Mouse (Mus musculus): ENCODE measurements around the gene Ccl24. TPM values are rescaled to one million over a fixed set of nuclear protein-coding genes. Genes with fewer than 3 reads are reported as not detected.

Ccl24 gene
- polyA plus RNA-seq, 1 experiment from 2014 or later = 0.48 TPM

DNA sequence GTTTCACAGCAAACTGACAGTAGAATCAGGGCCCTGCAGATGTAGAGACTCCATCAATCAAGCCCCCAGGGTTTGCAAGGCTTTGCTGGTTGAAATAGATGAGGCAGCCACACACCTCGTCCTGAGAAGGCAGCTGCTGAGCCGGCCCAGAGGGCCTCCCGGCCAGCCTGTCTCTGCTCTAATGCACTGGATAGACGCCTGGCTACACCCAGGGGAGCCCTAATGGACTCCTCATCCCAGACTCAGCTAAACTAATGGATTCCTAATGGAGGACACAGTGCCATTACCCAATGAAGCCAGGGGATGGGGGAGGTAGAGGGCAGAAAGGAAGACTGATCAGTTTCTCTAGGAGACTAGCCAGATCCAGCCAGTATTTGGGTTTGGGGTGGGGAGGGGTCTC lies 15.8 kb downstream of the Ccl24 start:
- Histone ChIP-seq H3K9ac (ENCODE audit: low read length) (no peak overlapping the region), H3K4me3 (ENCODE audit: low read depth, low read length) (no peak overlapping the region), H3K4me2 (ENCODE audit: low read depth) (no peak overlapping the region), H3K36me3 (ENCODE audit: control insufficient read depth, insufficient read depth, low read length) (no peaks in the 10 kb centered on the region), H3K27me3 (ENCODE audit: control insufficient read depth, insufficient read depth, low read length) (no peaks in the 10 kb centered on the region), H3K4me1 (ENCODE audit: control insufficient read depth, insufficient read depth, low read length) (no peaks in the 10 kb centered on the region; the same call in 1 of the 2 replicates), H3K9me3 (ENCODE audit: control insufficient read depth, low read length) (no peaks in the 10 kb centered on the region), H3K27ac (ENCODE audit: low read depth, low read length) (peak overlapping the region; percentile 80)
- WGBS = 31% methylated on average over 4 of the region's 4 CpGs
- DNase-seq (ENCODE audit: low spot score) (peak; percentile 72), ATAC-seq (ENCODE audit: insufficient read depth, low FRiP score, low TSS enrichment) (peak; percentile 41; the same call in 1 of the 2 replicates)

DNA sequence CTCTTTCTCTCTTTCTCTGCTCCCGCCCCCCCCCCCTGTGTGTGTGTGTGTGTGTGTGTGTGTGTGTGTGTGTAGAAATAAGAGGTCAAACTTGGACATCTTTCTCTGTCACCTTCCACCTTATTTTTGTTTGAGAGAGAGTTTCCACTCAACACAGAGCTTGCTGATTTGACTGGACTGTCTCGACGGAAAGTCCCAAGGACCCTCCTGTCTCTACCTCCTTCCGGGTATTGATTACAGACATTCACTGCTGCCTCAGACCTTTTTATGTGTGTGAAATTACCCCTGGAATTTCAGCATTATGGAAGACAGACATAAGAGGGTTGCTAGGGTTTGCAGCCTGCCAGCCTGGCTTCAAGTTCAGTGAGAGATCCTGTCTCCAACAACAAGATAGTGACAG lies 16.6 kb downstream of the Ccl24 start:
- WGBS = 73% methylated on average over 3 of the region's 4 CpGs
- Histone ChIP-seq H3K9ac (ENCODE audit: low read length) (no peak overlapping the region), H3K36me3 (ENCODE audit: control insufficient read depth, insufficient read depth, low read length) (no peaks in the 10 kb centered on the region), H3K4me1 (ENCODE audit: control insufficient read depth, insufficient read depth, low read length) (no peaks in the 10 kb centered on the region; the same call in 1 of the 2 replicates), H3K27me3 (ENCODE audit: control insufficient read depth, insufficient read depth, low read length) (no peaks in the 10 kb centered on the region), H3K4me3 (ENCODE audit: low read depth, low read length) (no peak overlapping the region), H3K9me3 (ENCODE audit: control insufficient read depth, low read length) (no peaks in the 10 kb centered on the region), H3K4me2 (ENCODE audit: low read depth) (no peak overlapping the region), H3K27ac (ENCODE audit: low read depth, low read length) (peak overlapping the region; percentile 78)
- ATAC-seq (ENCODE audit: insufficient read depth, low FRiP score, low TSS enrichment) = no peak
- DNase-seq (ENCODE audit: low spot score) = no peak

DNA sequence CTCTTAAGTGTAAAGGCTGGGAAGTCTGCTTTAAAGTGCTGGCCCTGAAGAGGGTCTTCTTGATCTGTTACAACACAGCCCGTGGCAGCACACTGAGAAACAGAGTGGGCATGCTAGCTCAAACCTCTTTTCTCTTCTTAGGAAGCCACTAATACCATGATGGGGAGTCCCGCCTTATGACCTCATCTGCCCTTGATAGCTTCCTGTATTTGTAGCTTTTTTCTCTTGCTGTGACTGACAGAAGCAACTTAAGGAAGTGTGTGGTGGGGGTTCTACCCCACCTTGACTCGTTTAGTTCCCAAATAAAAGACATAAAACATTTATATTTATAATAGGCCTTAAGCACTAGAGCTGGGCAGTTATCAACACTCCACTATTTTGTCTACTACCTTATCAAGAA lies 21.3 kb downstream of the Ccl24 start:
- H3K27me3 ChIP-seq (ENCODE audit: control insufficient read depth, insufficient read depth, low read length) = no peaks in the 10 kb centered on the region
- no peak overlapping the region for H3K27ac ChIP-seq (ENCODE audit: low read depth, low read length)
- DNase-seq (ENCODE audit: low spot score) = no peak
- H3K9me3 ChIP-seq (ENCODE audit: control insufficient read depth, low read length) = no peaks in the 10 kb centered on the region
- H3K4me3 ChIP-seq (ENCODE audit: low read depth, low read length) = no peak overlapping the region
- no peak overlapping the region for H3K9ac ChIP-seq (ENCODE audit: low read length)
- H3K4me1 ChIP-seq (ENCODE audit: control insufficient read depth, insufficient read depth, low read length) = no peaks in the 10 kb centered on the region; the same call in 1 of the 2 replicates
- ATAC-seq (ENCODE audit: insufficient read depth, low FRiP score, low TSS enrichment) = no peak
- H3K36me3 ChIP-seq (ENCODE audit: control insufficient read depth, insufficient read depth, low read length) = no peaks in the 10 kb centered on the region
- no peak overlapping the region for H3K4me2 ChIP-seq (ENCODE audit: low read depth)
- WGBS = 71% methylated on average over 3 of the region's 3 CpGs

DNA sequence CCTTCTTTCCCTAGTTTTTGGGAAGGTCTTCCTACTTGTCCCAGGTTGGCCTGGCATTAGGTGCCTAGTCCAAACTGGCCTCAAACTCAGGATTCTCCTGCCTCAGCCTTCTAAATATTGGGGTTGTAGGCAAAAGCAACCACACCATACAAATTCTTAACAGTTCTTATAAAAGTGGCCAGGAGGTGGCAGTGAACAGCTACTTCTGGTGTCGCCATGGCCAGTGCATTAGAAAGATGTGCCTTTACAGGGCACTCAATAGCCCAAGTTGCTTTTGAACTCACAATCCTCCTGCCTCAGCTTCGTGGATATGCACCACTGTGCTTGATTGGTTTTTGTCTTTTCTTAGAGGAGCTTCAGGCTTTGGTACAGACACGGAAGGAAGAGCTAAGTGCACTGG lies 21.9 kb downstream of the Ccl24 start:
- Histone ChIP-seq H3K9me3 (ENCODE audit: control insufficient read depth, low read length) (no peaks in the 10 kb centered on the region), H3K27ac (ENCODE audit: low read depth, low read length) (no peak overlapping the region), H3K27me3 (ENCODE audit: control insufficient read depth, insufficient read depth, low read length) (no peaks in the 10 kb centered on the region), H3K36me3 (ENCODE audit: control insufficient read depth, insufficient read depth, low read length) (no peaks in the 10 kb centered on the region), H3K9ac (ENCODE audit: low read length) (no peak overlapping the region), H3K4me1 (ENCODE audit: control insufficient read depth, insufficient read depth, low read length) (no peaks in the 10 kb centered on the region), H3K4me3 (ENCODE audit: low read depth, low read length) (no peak overlapping the region), H3K4me2 (ENCODE audit: low read depth) (no peak overlapping the region)
- DNase-seq (ENCODE audit: low spot score) (peak; percentile 24), ATAC-seq (ENCODE audit: insufficient read depth, low FRiP score, low TSS enrichment) (no peak)
- 33% methylated on average over 3 of the region's 3 CpGs for WGBS

DNA sequence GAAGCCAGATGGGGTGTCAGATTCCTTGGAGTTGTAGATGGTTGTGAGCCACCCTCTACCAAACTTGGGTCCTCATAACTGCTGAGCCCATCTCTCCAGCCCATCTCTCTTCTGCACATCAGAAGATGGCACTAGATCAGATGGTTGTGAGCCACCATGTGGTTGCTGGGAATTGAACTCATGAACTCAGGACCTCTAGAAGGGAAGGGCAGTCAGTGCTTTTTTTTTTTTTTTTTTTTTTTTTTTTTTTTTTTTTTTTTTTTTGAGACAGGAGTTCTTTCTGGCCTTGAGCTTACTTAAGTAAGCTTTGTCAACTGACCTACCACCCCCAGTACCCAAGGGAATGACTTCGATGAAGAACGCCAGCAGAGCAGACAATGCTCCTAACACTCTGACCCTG lies 24.9 kb downstream of the Ccl24 start:
- no peaks in the 10 kb centered on the region for H3K4me1 ChIP-seq (ENCODE audit: control insufficient read depth, insufficient read depth, low read length)
- H3K36me3 ChIP-seq (ENCODE audit: control insufficient read depth, insufficient read depth, low read length) = no peaks in the 10 kb centered on the region
- H3K4me3 ChIP-seq (ENCODE audit: low read depth, low read length) = no peak overlapping the region
- H3K9me3 ChIP-seq (ENCODE audit: control insufficient read depth, low read length) = no peaks in the 10 kb centered on the region
- no peak overlapping the region for H3K27ac ChIP-seq (ENCODE audit: low read depth, low read length)
- WGBS = 63% methylated on average over 2 of the region's 2 CpGs
- ATAC-seq (ENCODE audit: insufficient read depth, low FRiP score, low TSS enrichment) = no peak
- DNase-seq (ENCODE audit: low spot score) = no peak
- no peak overlapping the region for H3K4me2 ChIP-seq (ENCODE audit: low read depth)
- H3K27me3 ChIP-seq (ENCODE audit: control insufficient read depth, insufficient read depth, low read length) = 0 out of 2 replicates have a peak, but pooled peaks cover 4% of the 10 kb centered on the region
- H3K9ac ChIP-seq (ENCODE audit: low read length) = no peak overlapping the region

DNA sequence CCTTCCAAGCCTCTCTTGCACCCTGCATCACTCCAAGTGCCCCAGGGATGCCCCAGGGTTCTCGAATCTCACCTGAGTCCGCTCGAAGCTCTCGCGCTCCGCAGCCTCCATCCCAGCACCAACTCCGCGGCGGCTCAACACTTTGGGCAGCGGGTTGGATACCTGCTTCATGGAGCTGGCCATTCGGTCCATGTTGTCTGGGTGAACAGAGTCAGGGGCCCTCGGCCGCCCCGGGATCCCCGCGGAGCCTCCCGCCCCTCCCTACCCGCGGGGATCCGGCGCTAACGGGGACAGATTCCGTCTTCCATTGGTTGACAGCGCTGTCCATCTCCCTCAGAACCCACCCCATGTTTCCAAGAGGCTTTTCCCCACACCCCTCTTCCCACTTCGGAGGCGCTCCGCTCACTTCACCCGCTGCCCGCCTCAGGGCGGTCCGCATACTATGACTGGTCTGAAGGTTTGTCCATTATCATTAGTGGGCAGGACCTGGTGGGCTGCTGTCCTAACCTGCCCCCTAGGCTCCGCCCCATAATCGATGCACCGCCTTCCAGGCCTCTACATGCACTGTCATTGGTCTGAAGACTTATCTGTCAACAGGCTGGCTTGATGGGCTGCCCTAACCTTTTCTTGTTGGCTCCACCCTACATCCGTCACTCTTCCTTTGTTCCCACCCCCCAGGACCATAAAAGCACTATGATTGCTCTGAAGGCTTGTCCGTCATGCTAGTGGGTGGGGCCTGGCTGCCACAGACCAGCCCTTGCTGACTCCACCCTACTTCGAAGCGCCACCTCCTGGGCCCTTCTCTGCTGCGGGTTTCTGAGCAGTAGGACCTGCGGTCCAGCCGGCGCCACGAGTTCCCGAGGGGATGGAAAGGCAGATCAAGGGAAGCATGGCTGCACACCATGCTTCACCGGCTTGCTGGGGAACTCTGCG lies 27.7 kb downstream of the Ccl24 start, which contains the start of gene Hip1:
TSS of gene Hip1 (minus strand) at position 256 of the 933 bp plus-strand sequence.
- ATAC-seq (ENCODE audit: insufficient read depth, low FRiP score, low TSS enrichment) = peak; percentile 98

DNA sequence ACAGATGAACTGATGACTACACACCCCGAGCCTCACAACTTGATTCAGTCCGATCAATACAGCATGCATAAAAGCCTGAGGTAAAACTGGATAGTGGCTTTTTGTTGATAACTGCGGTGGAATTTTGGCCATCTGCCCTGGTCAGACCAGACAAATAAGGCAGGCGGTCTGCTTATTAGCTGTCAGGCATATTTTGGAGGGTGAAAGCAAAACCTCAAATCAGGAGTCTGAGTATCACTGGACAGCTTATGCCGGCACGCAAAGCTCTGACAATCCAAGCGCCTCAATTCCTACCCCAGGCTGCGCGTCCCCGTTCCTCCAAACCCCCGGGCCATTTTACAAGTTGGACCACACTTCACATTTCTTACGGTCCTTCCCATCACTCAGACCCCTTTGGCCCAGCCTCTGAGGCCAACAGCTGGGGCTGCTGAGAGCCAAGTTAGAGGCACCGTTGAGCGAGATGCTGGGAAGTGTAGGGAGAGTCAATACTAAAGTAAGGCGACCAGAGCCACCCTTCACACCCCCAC lies 28.8 kb downstream of the Ccl24 start:
- Histone ChIP-seq H3K4me3 (ENCODE audit: low read depth, low read length) (peak overlapping the region; percentile 55), H3K27me3 (ENCODE audit: control insufficient read depth, insufficient read depth, low read length) (0 out of 2 replicates have a peak, but pooled peaks cover 4% of the 10 kb centered on the region), H3K36me3 (ENCODE audit: control insufficient read depth, insufficient read depth, low read length) (no peaks in the 10 kb centered on the region), H3K4me1 (ENCODE audit: control insufficient read depth, insufficient read depth, low read length) (no peaks in the 10 kb centered on the region), H3K27ac (ENCODE audit: low read depth, low read length) (no peak overlapping the region), H3K4me2 (ENCODE audit: low read depth) (peak overlapping the region; percentile 79), H3K9me3 (ENCODE audit: control insufficient read depth, low read length) (no peaks in the 10 kb centered on the region), H3K9ac (ENCODE audit: low read length) (peak overlapping the region; percentile 54)
- no peak for ATAC-seq (ENCODE audit: insufficient read depth, low FRiP score, low TSS enrichment)
- DNase-seq (ENCODE audit: low spot score) = no peak
- 9% methylated on average over 15 of the region's 15 CpGs for WGBS

More for the DNA sequence above, 27.7 kb downstream of the Ccl24 start, which contains the start of gene Hip1:
- no peaks in the 10 kb centered on the region for H3K4me1 ChIP-seq (ENCODE audit: control insufficient read depth, insufficient read depth, low read length)
- H3K9me3 ChIP-seq (ENCODE audit: control insufficient read depth, low read length) = no peaks in the 10 kb centered on the region
- under 1% methylated on average over 46 of the region's 46 CpGs for WGBS
- H3K9ac ChIP-seq (ENCODE audit: low read length) = peak within 1 kb of the TSS; percentile 66
- no peak within 1 kb of the TSS for H3K27ac ChIP-seq (ENCODE audit: low read depth, low read length)
- peak within 1 kb of the TSS; percentile 55 for H3K4me3 ChIP-seq (ENCODE audit: low read depth, low read length)
- DNase-seq (ENCODE audit: low spot score) = peak; percentile 95
- H3K4me2 ChIP-seq (ENCODE audit: low read depth) = peak within 1 kb of the TSS; percentile 79
- H3K36me3 ChIP-seq (ENCODE audit: control insufficient read depth, insufficient read depth, low read length) = no peaks in the 10 kb centered on the region
- 0 out of 2 replicates have a peak, but pooled peaks cover 4% of the 10 kb centered on the region for H3K27me3 ChIP-seq (ENCODE audit: control insufficient read depth, insufficient read depth, low read length)

DNA sequence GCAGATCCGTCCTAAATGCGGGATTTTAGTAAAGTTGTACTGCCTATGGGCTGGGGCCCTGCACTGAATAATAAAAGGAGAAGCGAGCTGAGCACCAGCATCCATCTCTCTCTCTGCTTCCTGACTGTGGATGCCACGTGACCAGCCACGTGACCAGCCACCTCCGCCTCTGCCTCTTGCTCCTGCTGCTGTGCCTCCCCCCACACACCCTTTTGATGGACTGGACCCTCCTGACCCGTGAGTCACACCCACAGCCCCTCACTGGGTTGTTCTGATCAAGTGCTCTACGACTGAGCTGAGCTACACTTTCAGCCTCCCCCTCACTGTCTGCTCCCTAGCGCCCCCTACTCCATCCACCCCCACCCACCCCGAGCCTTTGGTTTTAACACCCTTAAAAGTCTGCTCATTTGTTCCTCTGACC lies 35.0 kb downstream of the Ccl24 start:
- H3K9ac ChIP-seq (ENCODE audit: low read length) = no peak overlapping the region
- WGBS = 81% methylated on average over 10 of the region's 10 CpGs
- H3K36me3 ChIP-seq (ENCODE audit: control insufficient read depth, insufficient read depth, low read length) = no peaks in the 10 kb centered on the region
- no peaks in the 10 kb centered on the region for H3K9me3 ChIP-seq (ENCODE audit: control insufficient read depth, low read length)
- DNase-seq (ENCODE audit: low spot score) (no peak), ATAC-seq (ENCODE audit: insufficient read depth, low FRiP score, low TSS enrichment) (no peak)
- no peaks in the 10 kb centered on the region for H3K27me3 ChIP-seq (ENCODE audit: control insufficient read depth, insufficient read depth, low read length)
- H3K4me2 ChIP-seq (ENCODE audit: low read depth) = no peak overlapping the region
- H3K27ac ChIP-seq (ENCODE audit: low read depth, low read length) = no peak overlapping the region
- no peak overlapping the region for H3K4me3 ChIP-seq (ENCODE audit: low read depth, low read length)
- H3K4me1 ChIP-seq (ENCODE audit: control insufficient read depth, insufficient read depth, low read length) = no peaks in the 10 kb centered on the region
